Mouse (Mus musculus) testis, adult 2 months (tissue): Measurements from ENCODE around the gene Odf3l2.

Experiments
- CTCF ChIP-seq: fragments of 200-500 bp; IDR thresholded peaks from 2 replicates; pipeline ENCODE4 v1.5.1; 2012; ENCODE audit warnings: low read depth, mild to moderate bottlenecking, inconsistent platforms, low read length, moderate library complexity; ENCODE audit not compliant: control insufficient read depth, insufficient read depth, insufficient replicate concordance
- POLR2A ChIP-seq: fragments of 200-500 bp; IDR thresholded peaks from 2 replicates; pipeline ENCODE4 v1.6.1; 2012; ENCODE audit warnings: low read depth, mild to moderate bottlenecking, inconsistent platforms, low read length, moderate library complexity; ENCODE audit not compliant: control insufficient read depth

DNA sequence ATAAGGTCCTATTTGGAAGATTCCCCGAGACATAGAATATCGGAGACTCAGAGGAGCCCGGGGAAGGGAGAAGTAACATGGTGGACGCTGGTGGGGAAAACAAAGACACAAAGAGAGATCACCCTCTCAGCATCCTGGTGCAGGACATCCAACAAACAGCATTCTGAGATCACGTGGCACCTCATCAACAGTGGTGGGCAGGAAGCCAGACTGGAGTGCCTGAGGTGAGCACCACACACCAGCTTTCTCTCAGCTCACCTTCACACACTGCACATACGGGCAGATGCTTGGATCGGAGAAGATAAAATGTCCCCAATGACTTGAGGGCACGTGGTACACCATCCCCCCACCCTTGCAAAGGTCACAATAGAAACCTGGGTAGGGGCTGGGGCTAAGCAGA is 9.3 kb downstream of the Odf3l2 start:
- TF ChIP-seq CTCF: no peak
- TF ChIP-seq POLR2A: no peak
